Mouse (Mus musculus): ENCODE data around the gene Slc46a3.
A peak's percentile ranks its signal among the peaks of the same experiment; 100 is the strongest.
"Not testable (repeated sequence)": the region's sequence is repeated elsewhere in the genome, so short reads cannot be mapped to it uniquely, and the experiment has no call there.

Slc46a3 gene

GRCm38 (mm10) chr5:147894455-147895076 is at the start of gene Slc46a3:
Gene Slc46a3, minus strand, starts transcription at chr5:147894815.
- DNase-seq (ENCODE audit: low spot score) = peak; percentile 90

DNA sequence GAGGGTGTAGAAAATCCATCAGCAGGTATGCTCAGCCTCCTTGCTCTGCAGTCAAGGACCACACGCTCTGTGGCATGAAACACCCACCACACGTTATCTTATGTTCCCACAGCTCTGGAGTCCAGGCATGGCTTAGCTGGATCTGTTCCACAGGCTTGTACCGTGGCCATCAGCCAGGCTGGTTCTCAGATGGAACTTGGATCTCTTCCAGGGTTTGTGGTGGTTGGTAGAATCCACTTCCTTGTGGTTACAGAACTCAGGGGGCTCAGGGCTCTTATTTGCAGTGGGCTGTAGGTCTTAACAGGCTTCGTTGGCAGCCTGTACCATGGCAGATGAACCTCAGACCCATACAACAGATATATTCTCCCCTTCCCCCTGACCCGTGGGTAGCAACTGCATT is 44.6 kb upstream of the Slc46a3 start:
- DNase-seq (ENCODE audit: low spot score) = no peak

DNA sequence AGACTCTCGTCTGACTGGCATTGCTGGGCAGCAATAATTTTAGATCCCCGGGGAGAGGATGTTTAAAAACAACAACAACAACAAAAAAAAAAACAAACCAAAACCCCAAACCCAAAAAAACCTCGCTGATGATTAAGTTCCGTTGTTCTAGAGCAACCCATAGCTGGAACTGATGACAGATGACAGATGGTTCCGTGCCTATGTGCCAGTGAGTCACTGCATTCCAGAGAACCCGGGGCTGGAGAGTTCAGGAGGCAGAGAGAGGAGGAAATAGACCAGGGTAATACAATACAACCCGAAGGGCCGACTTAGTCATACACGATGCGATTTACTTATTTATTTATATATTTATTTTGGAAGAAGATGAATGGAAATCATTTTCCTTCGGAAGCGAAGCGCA is 40.5 kb upstream of the Slc46a3 start:
- no peak for DNase-seq (ENCODE audit: low spot score)

DNA sequence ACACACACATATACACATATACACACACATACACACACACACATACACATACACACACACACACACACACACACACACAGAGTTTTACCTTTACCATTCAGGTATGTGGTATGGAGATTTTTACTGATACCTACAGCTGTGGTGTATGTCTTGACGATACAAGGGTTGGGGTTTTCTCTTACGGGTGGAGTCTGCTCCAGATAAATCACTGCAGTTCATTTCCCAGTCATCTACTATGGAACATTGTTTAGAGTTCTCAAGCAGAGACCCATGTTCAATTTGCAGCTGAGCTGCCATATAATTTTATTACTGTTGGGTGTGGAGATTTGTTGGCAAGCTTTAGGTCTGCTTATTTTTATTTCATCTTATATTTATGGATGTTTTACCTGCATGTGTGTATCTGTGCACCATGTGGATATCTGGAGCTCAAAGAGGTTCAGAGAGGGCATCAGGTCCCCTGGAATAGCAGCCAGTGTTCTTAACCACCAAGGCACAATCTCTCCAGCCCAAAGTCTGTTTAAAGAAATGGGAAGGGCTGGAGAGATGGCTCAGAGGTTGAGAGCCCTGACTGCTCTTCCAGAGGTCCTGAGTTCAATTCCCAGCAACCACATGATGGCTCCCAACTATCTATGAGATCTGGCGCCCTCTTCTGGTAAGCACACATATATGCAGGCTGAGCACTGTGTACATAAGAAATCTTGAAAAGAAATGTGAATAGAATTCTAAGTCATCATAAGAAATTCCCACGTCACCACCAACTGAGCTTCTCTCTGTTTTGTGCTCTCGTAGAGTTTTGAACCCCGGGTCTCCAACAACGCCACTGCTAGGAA is 34.3 kb upstream of the Slc46a3 start:
- no peak for DNase-seq (ENCODE audit: low spot score)

GRCm38 (mm10) chr5:147925935-147926604 is 31.5 kb upstream of the Slc46a3 start:
- DNase-seq (ENCODE audit: low spot score) = no peak

DNA sequence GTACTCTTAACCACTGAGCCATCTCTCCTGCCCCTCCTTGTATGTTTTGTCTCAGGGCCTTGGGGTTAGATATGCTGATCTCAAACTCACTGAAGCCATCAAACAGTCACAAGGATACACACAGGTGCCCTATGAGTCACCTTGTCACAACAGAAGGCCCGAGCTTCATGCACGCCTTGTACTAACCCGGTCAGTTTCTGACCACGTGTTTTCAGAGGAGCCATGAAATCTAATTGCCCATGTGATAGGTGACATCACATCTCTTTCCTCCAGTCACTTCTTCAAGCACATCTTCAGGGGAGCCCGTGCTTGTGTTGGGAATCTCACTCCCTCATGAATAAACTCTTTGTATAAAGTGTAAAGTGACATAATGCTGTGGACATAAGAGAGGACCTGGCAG is 30.0 kb upstream of the Slc46a3 start:
- DNase-seq (ENCODE audit: low spot score) = no peak

- DNase-seq (ENCODE audit: low spot score) = no peak
Observed at GRCm38 (mm10) chr5:147918044-147918846, 23.6 kb upstream of the Slc46a3 start.

DNA sequence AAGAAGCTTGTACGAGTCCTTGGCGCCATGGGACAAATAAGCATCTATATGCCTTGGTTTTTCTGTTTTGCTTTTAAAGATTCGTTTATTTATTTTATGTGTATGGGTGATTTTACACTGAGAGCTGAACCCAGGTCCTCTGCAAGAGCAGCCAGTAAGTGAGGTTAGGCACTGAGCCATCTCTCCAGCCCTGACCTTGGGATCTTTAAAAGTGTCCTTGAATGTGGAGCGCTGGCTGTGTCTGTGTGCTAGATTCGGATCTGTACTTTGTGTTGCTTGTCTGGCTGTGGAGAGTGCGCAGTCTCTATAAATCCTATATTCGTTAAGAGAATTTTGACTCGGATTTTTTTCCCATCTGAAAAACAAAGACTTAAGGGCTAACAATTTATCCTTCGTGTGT is 21.6 kb upstream of the Slc46a3 start:
- DNase-seq (ENCODE audit: low spot score) = no peak

GRCm38 (mm10) chr5:147915038-147915566 is 20.5 kb upstream of the Slc46a3 start:
- no peak for DNase-seq (ENCODE audit: low spot score)

GRCm38 (mm10) chr5:147913241-147913842 is 18.7 kb upstream of the Slc46a3 start:
- DNase-seq (ENCODE audit: low spot score) = no peak

GRCm38 (mm10) chr5:147911744-147912143 is 17.1 kb upstream of the Slc46a3 start:
- no peak for DNase-seq (ENCODE audit: low spot score)

- DNase-seq (ENCODE audit: low spot score) = no peak
Observed at GRCm38 (mm10) chr5:147910807-147911509, 16.3 kb upstream of the Slc46a3 start.

DNA sequence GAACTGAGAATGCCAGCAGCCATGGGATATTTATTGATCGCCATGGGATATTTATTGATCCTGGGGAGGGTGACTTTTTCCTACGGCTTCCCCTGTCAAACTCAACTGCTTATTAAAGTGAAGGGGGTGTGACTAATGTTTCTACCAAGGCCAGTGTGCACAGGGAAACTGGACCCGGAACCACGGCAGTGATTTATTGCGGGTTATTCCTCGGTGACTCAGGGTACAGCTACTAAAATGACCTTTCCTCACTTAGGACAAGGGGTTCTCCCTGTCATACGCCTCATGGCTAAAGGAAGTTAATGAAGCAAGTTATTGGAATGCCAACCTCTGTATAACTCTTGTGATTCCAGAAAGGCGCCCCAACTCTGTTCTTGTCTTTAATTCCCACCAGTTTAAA is 13.2 kb upstream of the Slc46a3 start:
- no peak for DNase-seq (ENCODE audit: low spot score)

- no peak for DNase-seq (ENCODE audit: low spot score)
Observed at GRCm38 (mm10) chr5:147907144-147907543, 12.5 kb upstream of the Slc46a3 start.

DNA sequence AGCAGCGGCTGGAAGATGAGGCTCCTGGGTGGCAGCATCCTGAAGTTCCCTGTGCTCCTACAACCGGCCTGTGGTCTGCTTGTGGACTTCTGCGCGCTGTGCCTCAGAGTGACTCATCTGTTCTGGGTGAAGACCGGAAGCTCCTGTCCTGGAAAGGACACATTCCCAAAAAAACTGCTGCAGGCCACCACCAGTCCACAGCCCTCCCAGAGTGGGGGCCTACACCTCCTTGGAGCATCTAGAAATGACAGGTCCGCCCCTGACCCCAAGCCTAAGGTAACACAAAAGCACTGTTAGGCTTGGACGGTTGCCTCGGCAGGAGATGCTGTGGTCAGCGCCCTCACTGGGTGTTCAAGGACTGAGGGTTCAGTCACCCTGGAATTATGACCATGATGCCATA is 8.6 kb upstream of the Slc46a3 start:
- DNase-seq (ENCODE audit: low spot score) = no peak

GRCm38 (mm10) chr5:147902008-147902757 is 7.6 kb upstream of the Slc46a3 start:
- no peak for DNase-seq (ENCODE audit: low spot score)

DNA sequence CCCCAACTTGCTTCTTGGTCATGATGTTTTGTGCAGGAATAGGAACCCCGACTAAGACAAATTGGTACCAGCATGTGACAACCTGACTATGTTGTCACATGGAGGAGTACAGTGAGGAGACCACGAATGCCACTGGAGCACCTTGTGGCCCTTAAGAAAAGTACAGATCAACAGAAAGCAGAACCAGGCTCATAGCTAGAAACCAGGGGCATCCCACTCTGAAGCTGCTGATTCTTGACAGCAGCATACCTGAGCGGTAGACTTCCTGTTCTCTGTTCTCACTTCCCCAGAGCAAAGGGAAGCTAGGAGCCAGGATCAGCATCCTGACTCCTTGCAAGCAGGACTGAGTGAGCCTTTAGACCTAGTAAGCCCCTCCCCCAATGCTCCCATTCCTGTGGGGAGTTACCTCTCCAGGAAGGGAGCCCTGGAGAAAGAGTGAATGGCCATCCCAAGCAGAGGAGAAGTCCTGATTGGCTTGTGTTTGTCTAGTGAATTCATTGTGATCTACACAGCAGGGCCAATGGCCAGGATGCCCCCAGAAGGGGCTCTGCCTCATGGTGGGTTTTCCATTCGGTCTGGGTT is 4.4 kb upstream of the Slc46a3 start:
- no peak for DNase-seq (ENCODE audit: low spot score)

DNA sequence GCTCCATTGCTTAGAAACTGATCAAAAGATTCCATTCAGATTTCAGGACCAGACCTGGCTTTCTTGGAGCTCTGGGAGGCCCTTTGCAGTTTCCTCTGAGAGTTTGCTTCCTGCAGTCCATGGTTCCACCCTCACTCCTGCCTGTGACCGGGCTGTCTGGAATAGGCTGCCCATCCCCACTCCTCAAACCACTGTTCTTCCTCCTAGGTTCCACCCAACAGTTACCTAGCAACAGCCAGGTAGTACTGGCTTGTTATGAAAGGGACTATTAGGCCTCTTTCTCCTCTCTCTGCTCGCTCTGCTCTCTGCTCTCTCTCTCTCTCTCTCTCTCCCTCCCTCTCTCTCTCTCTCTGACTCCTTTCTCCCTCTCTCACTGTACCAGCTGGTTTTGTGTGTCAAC is 3.6 kb upstream of the Slc46a3 start:
- no peak for DNase-seq (ENCODE audit: low spot score)

DNA sequence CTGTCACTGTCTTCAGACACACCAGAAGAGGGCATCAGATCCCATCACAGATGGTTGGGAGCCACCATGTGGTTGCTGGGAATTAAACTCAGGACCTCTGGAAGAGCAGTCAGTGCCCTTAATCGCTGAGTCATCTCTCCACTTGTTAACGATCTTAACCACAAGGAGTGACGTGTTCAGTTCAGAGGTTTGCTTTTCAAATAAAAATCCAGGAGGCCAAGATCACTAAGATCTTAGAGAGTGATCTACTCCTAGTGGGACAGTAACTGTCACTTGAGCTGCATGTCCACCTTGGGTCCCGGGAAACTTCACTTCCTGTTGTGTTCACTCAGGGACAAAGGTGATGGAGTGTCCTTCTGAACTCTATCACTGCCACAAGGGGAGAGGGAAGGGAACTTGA is 1.9 kb upstream of the Slc46a3 start:
- DNase-seq (ENCODE audit: low spot score) = not testable (repeated sequence)
